Mouse (Mus musculus): ENCODE measurements around the gene Glrb.

Gene Glrb

DNA sequence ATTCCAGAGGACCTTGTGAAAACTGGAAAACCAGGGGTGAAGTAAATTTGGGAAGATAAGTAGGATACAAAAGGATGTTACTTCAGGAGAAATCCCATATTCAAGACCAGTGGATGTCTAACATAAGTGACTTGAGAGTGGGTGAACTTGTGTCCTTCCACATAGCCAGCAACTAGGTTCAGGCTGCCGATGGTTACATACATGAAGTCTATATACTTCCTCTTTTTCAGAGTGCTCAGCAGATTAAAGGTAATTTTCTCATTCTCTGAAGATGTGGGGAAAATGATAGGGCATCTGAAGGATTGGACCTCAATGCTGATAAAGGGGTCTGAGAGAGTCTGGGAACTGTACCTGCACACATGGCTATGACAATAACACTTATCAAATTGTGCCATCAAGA, 89.5 kb downstream of the Glrb start:
- in situ Hi-C loops (cut with MboI, MseI) = no loop called here

DNA sequence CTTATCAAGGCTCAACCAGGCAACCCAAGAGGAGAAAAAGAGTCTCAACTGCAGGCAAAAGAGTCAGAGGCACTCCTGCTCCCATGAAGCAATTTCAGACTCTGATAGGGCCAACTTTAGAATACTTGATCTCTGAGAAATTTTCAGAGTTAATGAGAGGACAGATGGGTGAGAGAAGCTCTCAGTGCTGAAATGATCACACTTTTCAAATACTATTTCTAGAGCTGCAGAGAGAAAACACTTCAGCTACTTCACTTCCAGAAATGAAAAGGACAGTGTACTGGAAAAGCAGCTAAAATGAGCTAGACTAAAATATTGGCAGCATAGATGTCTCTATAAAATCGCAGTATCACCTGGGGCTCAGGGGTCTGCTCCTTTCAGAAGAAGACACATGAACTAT, 94.8 kb downstream of the Glrb start:
- in situ Hi-C loops (cut with MboI, MseI) = no loop called here

DNA sequence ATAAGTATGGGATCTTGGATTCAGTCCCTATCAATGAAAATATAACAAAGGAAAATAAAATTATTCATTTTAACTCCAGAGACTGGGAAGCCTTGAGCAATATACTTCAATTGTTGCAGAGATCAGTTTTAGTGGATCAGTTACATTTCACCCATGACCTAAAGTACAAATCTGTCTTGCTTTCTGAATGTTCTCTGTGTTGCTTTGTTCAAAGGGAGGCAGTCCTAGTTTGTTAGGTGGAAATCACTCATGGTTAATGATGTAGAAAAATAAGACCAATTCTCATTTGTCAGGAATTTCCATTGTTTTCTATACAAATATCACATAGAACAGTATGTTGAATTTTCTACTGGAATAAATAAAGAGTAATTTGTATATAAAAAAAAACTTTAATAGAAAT, 99.7 kb downstream of the Glrb start:
- in situ Hi-C loops (cut with MboI, MseI) = no loop called here

DNA sequence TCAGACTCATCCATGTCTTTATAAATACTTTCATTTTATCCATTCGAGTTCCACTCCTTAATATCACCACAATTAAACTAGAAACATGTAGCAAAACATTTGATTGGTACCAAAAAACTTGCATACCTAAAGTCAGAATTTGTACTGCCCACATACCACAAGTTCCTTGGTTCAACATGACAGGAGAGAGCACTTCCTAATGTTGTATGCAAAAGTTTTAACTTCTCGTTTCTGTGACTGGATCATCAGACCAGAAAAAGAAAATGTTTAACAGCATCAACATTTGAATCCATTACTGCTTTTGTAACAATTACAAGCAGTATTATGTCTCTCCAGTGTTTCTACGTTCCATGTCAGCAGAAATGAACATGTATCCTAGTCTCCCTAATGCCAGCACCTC, 101.2 kb downstream of the Glrb start:
- in situ Hi-C loops (cut with MboI, MseI) = no loop called here

DNA sequence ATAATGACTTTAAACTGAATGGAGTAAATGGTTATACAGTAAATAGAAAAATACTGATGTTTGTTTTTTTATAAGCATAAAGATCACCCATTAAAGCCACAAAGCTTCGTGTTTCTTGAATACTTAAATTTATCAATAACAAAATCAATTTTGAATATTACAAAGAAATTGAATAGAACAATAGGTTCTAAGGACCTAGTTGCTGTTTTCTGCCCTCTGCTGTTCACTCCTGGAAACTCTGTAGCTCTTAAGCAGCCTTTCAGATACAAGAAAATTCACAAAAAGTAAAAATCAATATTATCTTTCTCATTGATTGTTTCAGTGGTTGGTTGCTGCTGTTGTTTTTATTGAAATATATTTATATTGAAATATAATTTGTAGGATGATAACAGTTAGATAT, 108.1 kb downstream of the Glrb start:
- in situ Hi-C loops (cut with MboI, MseI) = no loop called here

DNA sequence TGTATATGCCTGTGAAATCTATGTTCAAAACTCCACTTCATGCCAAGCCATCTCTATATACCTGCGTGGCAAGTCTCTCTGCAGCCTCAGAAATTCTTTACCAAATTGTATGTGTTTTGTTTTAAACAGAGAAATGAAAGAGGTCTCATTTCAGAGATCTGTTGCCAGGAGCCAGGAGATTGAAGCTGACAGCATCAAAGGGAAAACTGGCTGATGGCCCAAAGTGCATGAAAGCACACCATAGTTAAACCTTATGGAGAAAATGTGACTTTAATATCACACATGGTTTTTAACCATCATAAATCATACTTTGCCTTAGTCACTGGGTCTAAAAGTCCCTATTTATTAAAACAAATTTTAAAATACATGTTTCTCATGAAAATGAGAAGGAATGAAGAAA, 109.6 kb downstream of the Glrb start:
- in situ Hi-C loops (cut with MboI, MseI) = no loop called here

DNA sequence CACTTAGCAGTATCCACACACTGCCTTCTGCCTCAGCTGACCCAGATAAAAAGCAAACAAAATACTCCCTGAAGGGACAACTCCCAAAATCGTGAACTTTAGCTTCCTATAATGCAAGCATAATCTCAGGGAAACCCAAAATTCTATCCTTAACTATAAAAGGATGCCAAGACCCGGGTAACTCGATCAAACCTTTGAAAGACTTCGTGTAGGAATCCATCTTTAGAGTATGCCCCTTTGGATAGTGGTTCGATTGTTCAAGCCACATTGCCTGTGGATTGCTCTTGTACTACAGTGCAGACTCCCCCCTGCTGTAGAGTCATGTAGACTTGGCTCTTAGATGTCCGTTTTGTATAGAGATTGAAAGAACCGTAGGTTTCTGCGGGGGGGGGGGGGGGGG, 110.2 kb downstream of the Glrb start:
- in situ Hi-C loops (cut with MboI, MseI) = no loop called here

DNA sequence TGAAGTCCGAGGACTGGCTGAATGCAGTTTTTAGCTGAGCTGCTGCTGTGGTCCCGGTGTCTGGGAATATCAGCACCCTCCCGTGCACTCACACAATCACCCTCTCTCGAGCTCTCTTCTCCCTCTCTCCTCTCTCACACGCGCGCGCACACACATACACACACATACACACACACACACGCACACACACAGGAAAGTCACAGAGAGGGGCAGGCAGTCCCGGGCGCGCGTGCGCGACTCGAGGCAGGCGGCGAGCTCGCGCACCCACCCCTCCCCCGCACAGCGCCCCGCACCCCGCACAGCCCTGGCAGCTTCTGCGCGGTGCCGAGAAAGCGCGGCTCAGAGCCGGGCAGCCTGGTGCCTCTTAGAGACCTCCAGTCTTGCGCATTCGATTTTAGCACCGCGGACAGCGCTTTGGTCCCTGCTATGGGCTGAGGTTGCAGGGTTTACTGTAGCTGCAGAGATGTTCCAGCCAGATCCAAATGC, 110.8 kb downstream of the Glrb start, which contains the start of gene Gria2:
Gene Gria2 (minus strand): TSS at position 240 of the 486 bp plus-strand sequence.
- in situ Hi-C loops (cut with MboI, MseI) = no loop called here

DNA sequence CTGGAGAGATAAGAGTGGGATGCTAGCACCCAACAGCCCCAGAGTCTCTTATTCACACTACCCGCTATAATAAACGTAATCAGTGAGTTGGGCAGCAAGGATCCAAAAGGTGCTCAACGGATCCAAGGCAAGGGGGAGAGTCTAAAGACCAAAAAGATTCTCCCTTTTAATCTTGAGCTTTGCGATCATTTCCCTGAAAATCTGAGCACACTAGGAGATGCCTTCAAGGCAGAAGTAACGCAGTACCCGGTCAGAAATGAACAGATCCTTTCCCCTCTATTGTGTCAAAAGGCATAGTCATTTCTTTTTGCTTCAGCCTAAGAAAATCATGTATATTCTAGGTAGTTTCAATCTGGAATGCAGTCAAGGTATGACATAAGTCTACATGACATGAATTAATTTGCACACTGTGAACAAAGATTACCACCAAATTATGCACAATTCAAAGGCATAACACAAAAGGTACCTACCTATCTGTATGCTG, 111.6 kb downstream of the Glrb start:
- in situ Hi-C loops (cut with MboI, MseI) = no loop called here

DNA sequence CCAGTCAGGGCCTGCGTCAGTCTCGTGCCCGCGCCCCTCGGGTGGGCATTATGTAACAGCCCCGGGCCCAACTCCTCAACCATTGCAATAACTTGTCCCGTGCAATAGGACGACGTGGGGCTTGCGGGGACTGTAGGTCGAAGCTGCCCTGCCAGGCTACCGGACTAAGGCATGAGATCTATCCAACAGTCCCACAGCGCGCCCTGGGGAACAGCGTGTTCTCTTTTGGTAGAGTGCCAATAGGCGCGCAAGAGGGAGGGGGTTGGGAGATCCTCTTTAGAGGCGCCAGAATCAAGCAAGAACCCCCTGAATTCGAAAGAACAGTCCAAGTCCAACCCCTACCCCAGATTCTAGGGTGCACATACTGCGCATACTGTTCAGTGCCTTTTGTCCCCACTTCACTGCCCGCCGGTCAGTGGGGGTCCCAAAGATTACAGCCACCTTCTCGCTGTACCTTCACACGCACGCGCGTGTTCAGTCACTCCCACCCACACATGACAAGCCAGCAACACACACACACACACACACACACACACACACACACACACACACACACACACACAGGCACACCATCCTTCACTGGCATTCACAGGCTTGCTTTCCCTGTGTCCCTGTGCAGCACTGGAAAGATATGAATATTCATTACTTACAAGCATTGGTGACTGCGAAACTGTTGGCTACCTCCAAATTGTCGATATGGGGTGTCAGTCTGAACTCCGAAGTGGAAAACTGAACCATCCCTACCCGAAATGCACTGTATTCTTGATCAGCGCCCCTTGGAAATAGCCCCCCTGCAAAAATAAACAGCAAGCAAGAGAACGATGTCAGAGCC, 112.2 kb downstream of the Glrb start:
- in situ Hi-C loops (cut with MboI, MseI) = no loop called here

DNA sequence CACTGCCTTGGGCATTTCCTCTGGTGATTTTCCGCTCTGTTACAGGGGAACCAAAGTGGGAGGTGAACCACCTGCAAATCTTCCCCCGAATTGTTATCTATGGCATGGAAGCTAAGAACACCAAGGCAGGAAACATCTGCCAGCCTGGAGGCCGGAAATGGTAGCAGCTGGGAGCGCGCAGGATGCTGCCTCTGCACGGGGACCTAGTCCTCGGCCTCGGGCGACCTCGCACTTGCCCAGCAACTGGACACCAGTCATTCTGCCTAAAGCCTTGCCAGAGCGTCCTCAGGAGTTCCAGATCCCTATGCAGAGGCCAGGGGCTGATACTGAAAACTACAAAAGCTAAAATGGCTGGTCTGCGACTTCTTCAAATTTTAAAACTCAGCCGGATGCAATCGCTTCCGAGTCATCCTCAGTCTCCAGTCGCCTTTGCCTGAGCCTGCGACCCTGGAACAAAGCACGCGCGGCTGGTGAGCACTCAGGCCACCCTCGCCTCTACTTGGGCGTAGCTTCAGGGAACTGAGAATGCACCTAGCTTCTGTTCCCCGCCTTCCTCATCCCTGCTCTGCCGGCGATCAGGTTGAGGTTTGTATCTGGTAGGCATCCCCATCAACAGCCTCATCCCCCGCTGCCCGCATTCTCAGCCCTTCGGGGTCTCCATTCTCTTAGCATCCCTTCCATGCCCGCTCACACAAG, 113.0 kb downstream of the Glrb start:
- in situ Hi-C loops (cut with MboI, MseI) = no loop called here

DNA sequence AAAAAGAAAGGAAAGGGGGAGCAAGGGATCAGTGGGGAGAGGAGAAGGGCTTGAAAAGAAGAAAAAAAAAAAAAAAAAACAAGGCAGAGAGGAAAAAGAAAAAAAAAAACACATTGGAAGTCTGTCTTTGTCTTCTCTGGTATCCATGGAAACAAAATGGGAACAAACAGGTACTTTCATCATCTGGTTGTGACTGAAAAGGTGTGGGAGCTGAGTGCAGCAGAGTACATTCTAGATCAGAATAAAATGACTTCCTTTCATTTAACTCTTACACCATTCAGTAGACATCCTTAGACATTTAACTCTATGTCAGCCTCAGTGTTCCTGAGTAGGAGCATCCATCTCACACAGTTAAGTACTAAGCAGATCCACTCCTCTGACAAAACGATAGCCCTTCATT, 115.5 kb downstream of the Glrb start:
- in situ Hi-C loops (cut with MboI, MseI) = no loop called here

DNA sequence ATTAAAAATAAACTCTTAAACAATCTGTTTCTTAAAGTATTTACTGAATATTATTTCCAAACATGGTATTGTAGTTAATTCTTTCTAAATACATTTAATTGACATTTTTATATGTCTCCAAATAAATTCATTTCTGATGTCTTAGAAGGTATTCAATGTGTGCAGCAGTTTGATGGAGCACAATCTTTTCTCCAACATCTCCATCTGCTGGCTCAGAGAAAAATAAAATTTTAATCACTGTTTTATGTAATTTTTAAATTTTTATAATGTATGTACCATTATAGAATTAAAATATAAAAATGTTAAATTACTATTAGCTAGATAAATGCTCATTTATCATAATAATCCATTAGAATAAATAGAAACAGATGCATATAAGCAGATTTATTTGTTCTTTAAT, 116.7 kb downstream of the Glrb start:
- in situ Hi-C loops (cut with MboI, MseI) = no loop called here

DNA sequence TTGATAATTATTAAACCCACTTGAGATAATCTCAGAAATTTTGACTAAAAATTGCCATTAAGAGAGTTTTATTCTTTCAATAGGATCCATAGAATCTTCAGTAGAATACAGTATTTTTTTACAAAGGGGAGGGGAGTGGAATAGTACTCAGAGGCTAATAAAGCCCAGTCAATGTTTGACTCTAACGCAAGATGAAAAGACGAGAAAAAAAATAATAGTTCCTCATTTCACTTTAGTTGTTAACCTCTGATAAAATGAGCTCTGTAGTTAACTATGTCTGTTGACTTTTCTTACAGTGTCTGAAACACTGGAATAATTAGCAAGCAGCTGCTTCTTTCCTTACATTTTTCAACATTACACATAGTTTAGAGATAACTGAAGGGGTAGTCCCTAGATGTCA, 118.2 kb downstream of the Glrb start:
- in situ Hi-C loops (cut with MboI, MseI) = no loop called here
